Mouse (Mus musculus) cerebral cortex, adult 2 months (tissue): ENCODE measurements around the gene Tmem19.

Experiments
- WGBS: fragments of 180-500 bp; shearing (Covaris S2); methylation state at CpG from one replicate; pipeline ENCODE4 v1.1.7; 2018; 5-methylcytosine and 5-hydroxymethylcytosine counted together

Tmem19 gene

GRCm38 (mm10) chr10:115311263-115311965, 50.9 kb downstream of the Tmem19 start:
- WGBS, result 67% methylated on average over 14 of the region's 14 CpGs

DNA sequence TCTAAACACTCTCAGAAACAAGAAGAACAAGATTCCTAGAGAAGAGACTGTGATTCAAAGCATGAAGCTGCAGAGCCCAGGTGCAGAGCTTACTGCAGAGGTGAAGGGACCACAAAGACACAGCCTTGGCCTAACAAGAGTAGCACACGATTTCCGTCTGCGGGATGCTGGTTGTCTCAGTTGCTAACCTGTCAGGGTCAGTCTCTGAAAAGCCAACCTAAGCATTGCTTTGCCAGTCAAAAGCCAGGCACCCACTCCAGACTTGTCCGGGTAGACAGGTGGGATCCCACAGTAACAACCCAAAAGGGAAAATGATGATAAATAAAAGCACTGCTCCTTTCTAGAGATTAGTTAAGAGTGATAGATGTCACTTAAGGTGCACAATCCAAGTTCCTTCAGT, 53.1 kb downstream of the Tmem19 start:
- 92% methylated on average over 4 of the region's 4 CpGs for WGBS

GRCm38 (mm10) chr10:115307331-115307875, 54.9 kb downstream of the Tmem19 start:
- WGBS, result 62% methylated on average over 7 of the region's 7 CpGs

- 85% methylated on average over 4 of the region's 4 CpGs for WGBS
Observed at GRCm38 (mm10) chr10:115298683-115299082, 63.6 kb downstream of the Tmem19 start.

- WGBS, result 90% methylated on average over 5 of the region's 5 CpGs
Observed at GRCm38 (mm10) chr10:115297582-115297981, 64.7 kb downstream of the Tmem19 start.

DNA sequence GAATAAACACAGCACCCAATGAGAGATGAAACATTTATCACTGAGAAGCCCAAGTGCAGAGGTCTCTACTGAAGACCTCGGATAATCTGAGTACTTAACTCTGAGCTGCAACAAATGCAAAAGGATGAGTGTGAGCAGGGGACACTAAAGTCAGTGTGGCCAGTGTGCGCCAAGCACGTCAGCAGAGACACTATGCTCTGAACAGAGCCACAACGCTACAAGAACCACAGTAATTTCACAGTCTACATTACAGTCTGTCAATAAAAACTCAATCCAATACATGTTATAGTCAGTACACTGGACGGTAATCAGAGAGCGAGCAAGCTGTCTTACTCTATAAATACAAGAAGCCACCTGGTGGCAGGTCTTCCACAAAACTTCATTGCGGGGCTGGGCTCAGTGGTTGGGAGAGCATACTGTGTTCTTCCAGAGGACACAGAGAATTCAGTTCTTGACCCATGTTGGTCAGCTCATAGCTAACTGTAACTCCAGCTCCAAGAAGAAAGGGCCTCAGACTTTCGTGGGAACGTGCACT, 65.8 kb downstream of the Tmem19 start:
- WGBS, result 75% methylated on average over 9 of the region's 9 CpGs

DNA sequence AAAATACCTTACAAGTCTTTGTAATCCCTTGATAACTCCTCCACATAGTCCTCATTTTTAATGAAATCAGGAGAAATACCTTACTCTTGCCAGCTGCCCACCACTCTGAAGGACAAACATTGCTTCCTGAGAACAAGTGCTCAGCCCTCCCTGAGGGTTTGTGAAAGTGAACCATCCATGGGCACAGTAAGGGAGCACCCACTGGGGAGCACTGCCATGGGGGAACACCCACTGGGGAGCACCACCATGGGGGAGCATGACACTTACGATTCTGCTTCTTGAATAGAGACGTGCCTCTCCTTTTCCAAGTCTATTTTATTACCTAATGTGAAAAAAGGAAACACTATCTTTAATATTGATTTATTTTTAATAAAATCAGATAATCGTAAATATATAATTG, 67.1 kb downstream of the Tmem19 start:
- WGBS, result 91% methylated on average over 3 of the region's 3 CpGs

GRCm38 (mm10) chr10:115294715-115295114, 67.6 kb downstream of the Tmem19 start:
- 83% methylated on average over 7 of the region's 7 CpGs for WGBS

DNA sequence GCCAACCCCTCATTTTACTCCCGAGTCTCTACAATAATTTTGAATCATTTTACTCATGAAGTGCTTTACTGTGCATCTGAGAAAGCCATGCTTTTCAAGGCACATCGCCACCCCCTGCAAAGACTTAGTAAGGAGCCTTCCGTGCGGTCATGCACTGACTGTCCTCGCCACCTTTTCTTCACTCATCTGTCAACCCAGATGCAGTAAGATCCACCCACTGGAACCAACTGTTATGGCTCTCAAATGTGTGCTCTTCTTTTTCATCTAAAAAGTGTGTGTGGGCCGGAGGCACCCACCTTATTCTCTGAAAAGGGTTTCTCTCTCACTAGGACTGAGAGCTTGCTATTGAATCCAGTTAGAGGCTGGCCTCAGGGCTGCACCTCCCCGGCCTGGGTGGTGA, 68.4 kb downstream of the Tmem19 start:
- 56% methylated on average over 7 of the region's 7 CpGs for WGBS

DNA sequence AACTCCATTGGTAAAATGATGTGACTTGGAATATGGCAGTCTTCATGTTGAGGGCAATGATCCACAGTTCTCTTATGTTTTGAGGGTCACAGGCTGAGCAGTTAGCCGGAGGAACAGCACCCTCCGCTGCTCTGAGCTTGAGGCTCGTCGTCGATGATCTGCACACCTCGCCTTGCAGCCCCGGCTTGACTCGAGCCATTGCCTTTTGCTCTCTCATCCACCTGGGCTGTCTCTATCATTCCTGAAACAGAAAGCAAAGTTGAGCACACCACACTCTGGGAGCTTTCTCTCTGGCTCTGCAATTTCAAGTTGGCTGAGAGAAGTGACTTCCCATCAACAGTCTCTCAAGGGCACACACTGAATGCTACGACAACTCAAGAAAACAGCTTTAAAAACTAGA, 71.6 kb downstream of the Tmem19 start:
- 93% methylated on average over 9 of the region's 9 CpGs for WGBS
